ENCODE assay signal across 23 mouse cellular contexts in the genomic region with DNA sequence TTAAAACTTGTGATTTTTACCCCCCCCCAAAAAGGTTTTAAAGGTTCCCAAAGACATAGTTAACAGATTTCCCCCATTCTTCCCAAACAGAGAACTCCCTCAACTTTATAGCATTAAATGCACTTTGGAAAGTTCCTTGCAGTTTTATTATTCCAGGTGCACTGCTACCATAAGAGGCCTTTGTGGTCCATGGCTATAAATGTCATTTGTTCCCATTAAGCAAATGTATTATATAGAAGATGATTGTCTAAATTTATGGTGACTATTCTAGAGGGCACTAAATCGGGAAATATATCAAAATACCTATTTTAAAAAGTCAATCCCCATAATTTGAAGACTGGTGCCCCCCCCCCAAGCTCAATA.
DNase-seq lines count a peak whose midpoint lies in the region; ATAC-seq and TF ChIP-seq lines count a peak whose summit lies in the region.
"Had no signal": no experiment of that assay in that cellular context is flagged by ENCODE, and none has a peak within 500 bp of the region (broad histone marks: within the 10 kb centered on the region; RNA-seq: fewer than 3 reads in every experiment).

No protein-coding gene starts in this region.

- no peak overlapping the region for H3K9ac ChIP-seq in limb, embryonic 11.5 days (ENCODE audit: low read length)
- no peak overlapping the region for H3K9ac ChIP-seq in limb, embryonic 13.5 days
- H3K9ac ChIP-seq: embryonic facial prominence, embryonic 12.5 days; forebrain, embryonic 13.5 days had no signal

- WGBS in limb, embryonic 11.5 days = 60% methylated on average over 1 of the region's 1 CpGs
- 79% methylated on average over 1 of the region's 1 CpGs for WGBS in limb, embryonic 10.5 days
- WGBS in limb, embryonic 13.5 days = 46% methylated on average over 1 of the region's 1 CpGs

- H3K9me3 ChIP-seq in limb, embryonic 11.5 days (ENCODE audit: control insufficient read depth, low read length) = no peaks in the 10 kb centered on the region
- no peaks in the 10 kb centered on the region for H3K9me3 ChIP-seq in limb, embryonic 10.5 days (replicated peaks)
- H3K9me3 ChIP-seq in limb, embryonic 13.5 days = no peaks in the 10 kb centered on the region
- H3K9me3 ChIP-seq: embryonic facial prominence, embryonic 10.5 days; embryonic facial prominence, embryonic 12.5 days; forebrain, embryonic 13.5 days; G1E had no signal

- no peak for TF ChIP-seq CTCF in gastrocnemius, adult 2 months (IDR thresholded peaks at IDR 0.05)

- intact Hi-C loops in gastrocnemius, adult 2 months (cut with DNase I) = no loop called here

- no peaks in the 10 kb centered on the region for H3K27me3 ChIP-seq in limb, embryonic 11.5 days (ENCODE audit: control insufficient read depth, insufficient read depth, low read length)
- H3K27me3 ChIP-seq in limb, embryonic 10.5 days (ENCODE audit: low read depth, poor library complexity, severe bottlenecking) = no peaks in the 10 kb centered on the region
- H3K27me3 ChIP-seq in limb, embryonic 13.5 days = no peaks in the 10 kb centered on the region
- H3K27me3 ChIP-seq: CH12.LX; embryonic facial prominence, embryonic 12.5 days; forebrain, embryonic 13.5 days; Patski had no signal

- 0 out of 2 replicates have a peak, but pooled peaks have one; percentile 27 for ATAC-seq in limb, embryonic 11.5 days (ENCODE audit: insufficient number of reproducible peaks, low FRiP score, low TSS enrichment, low read depth)
- ATAC-seq in limb, embryonic 13.5 days (ENCODE audit: low FRiP score, low read depth) = peak; percentile 51; the same call in 1 of the 2 replicates
- ATAC-seq in megakaryocyte progenitor cell, adult 5-6 weeks (replicated peaks; ENCODE audit: poor library complexity) = no peak
- ATAC-seq: activated CD4-positive, CD25-positive, alpha-beta regulatory T cell, adult 4 months; CD4-positive, CD25-positive, alpha-beta regulatory T cell, adult 4 months; forebrain, embryonic 13.5 days; Patski had no signal

- DNase-seq in gastrocnemius, adult 2 months = no peak
- DNase-seq in gastrocnemius, postnatal 4 days (ENCODE audit: low spot score in 2 of 2) = no peak
- no peak for DNase-seq in limb, embryonic 11.5 days (ENCODE audit: low spot score)
- no peak for DNase-seq in limb, embryonic 10.5 days (ENCODE audit: low spot score)
- peak; percentile 2 for DNase-seq in mesoderm, embryonic 11.5 days (ENCODE audit: low read depth, low spot score)
- no peak for DNase-seq in frontal cortex, postnatal 10 days (ENCODE audit: low spot score in 2 of 2)
- DNase-seq: adrenal gland, adult 8-10 months; B cell, adult 2 months; cerebellum, adult 11-12 months; cerebellum, adult 2 months; cerebellum, adult 9-10 months; cerebellum, postnatal 10 days; cerebellum, postnatal 25 days had no signal

- H3K4me3 ChIP-seq in gastrocnemius, adult 2 months = no peak overlapping the region
- H3K4me3 ChIP-seq in limb, embryonic 11.5 days (ENCODE audit: low read depth, low read length) = no peak overlapping the region
- no peak overlapping the region for H3K4me3 ChIP-seq in limb, embryonic 10.5 days
- H3K4me3 ChIP-seq in limb, embryonic 13.5 days = no peak overlapping the region
- H3K4me3 ChIP-seq: embryonic facial prominence, embryonic 10.5 days; embryonic facial prominence, embryonic 12.5 days; forebrain, embryonic 13.5 days had no signal

- H3K4me2 ChIP-seq in limb, embryonic 11.5 days (ENCODE audit: low read depth, severe bottlenecking) = no peak overlapping the region
- H3K4me2 ChIP-seq in limb, embryonic 13.5 days (replicated peaks) = no peak overlapping the region
- H3K4me2 ChIP-seq: embryonic facial prominence, embryonic 12.5 days; forebrain, embryonic 13.5 days had no signal

- no peaks in the 10 kb centered on the region for H3K36me3 ChIP-seq in limb, embryonic 11.5 days (ENCODE audit: control insufficient read depth, insufficient read depth, low read length)
- H3K36me3 ChIP-seq in limb, embryonic 10.5 days = 0 out of 2 replicates have a peak, but pooled peaks cover 3% of the 10 kb centered on the region
- H3K36me3 ChIP-seq in limb, embryonic 13.5 days = no peaks in the 10 kb centered on the region
- H3K36me3 ChIP-seq: embryonic facial prominence, embryonic 12.5 days; G1E had no signal

- no peaks in the 10 kb centered on the region for H3K4me1 ChIP-seq in limb, embryonic 11.5 days (ENCODE audit: control insufficient read depth, insufficient read depth, low read length)
- peaks cover 12% of the 10 kb centered on the region; the same call in 1 of the 2 replicates for H3K4me1 ChIP-seq in limb, embryonic 10.5 days
- H3K4me1 ChIP-seq in limb, embryonic 13.5 days = peaks cover 22% of the 10 kb centered on the region
- H3K4me1 ChIP-seq: embryonic facial prominence, embryonic 10.5 days; embryonic facial prominence, embryonic 12.5 days had no signal

- 0 out of 2 replicates have a peak overlapping the region, but pooled peaks have one; percentile 66 for H3K27ac ChIP-seq in gastrocnemius, adult 2 months
- no peak overlapping the region for H3K27ac ChIP-seq in limb, embryonic 11.5 days (replicated peaks; ENCODE audit: low read depth, low read length)
- H3K27ac ChIP-seq in limb, embryonic 10.5 days = no peak overlapping the region
- no peak overlapping the region for H3K27ac ChIP-seq in limb, embryonic 13.5 days
- H3K27ac ChIP-seq: embryonic facial prominence, embryonic 10.5 days; embryonic facial prominence, embryonic 12.5 days; forebrain, embryonic 13.5 days had no signal
